Mouse (Mus musculus): ENCODE measurements around the gene 4931406C07Rik. TPM values are rescaled to one million over a fixed set of nuclear protein-coding genes. Genes with fewer than 3 reads are reported as not detected.
A peak's percentile ranks its signal among the peaks of the same experiment; 100 is the strongest.
"Not testable (repeated sequence)": the region's sequence is repeated elsewhere in the genome, so short reads cannot be mapped to it uniquely, and the experiment has no call there.

4931406C07Rik gene
- polyA plus RNA-seq (2012; rRNA removed) = 6.8 and 10.0 TPM in 2 replicates

GRCm38 (mm10) chr9:15306398-15307119, at the start of gene 4931406C07Rik:
TSS of gene 4931406C07Rik (minus strand) at chr9:15306448.
- Histone ChIP-seq H3K27me3 (ENCODE audit: control insufficient read depth, insufficient read depth, low read length) (no peaks in the 10 kb centered on the region), H3K4me1 (ENCODE audit: control insufficient read depth, insufficient read depth, insufficient read length, low read length) (peaks cover 2% of the 10 kb centered on the region; the same call in 1 of the 2 replicates), H3K4me3 (ENCODE audit: low read depth, low read length) (peak within 1 kb of the TSS; percentile 96), H3K27ac (ENCODE audit: insufficient read depth, low read depth, low read length) (peak within 1 kb of the TSS; percentile 86), H3K36me3 (ENCODE audit: control insufficient read depth, insufficient read depth, low read length) (peaks cover 24% of the 10 kb centered on the region)
- TF ChIP-seq POLR2A (IDR thresholded peaks at IDR 0.05; ENCODE audit: low read depth, low read length) = no peak
- no peak for TF ChIP-seq CTCF (IDR thresholded peaks at IDR 0.05; ENCODE audit: extremely low read depth, insufficient read length, insufficient replicate concordance, low read depth, low read length)
- WGBS = under 1% methylated on average over 35 of the region's 35 CpGs

GRCm38 (mm10) chr9:15349925-15350324, 43.7 kb upstream of the 4931406C07Rik start:
- H3K36me3 ChIP-seq (ENCODE audit: control insufficient read depth, insufficient read depth, low read length) = peaks cover 18% of the 10 kb centered on the region
- H3K27me3 ChIP-seq (ENCODE audit: control insufficient read depth, insufficient read depth, low read length) = no peaks in the 10 kb centered on the region
- WGBS = 92% methylated on average over 2 of the region's 2 CpGs
- no peaks in the 10 kb centered on the region for H3K4me1 ChIP-seq (ENCODE audit: control insufficient read depth, insufficient read depth, insufficient read length, low read length)
- no peak overlapping the region for H3K27ac ChIP-seq (ENCODE audit: insufficient read depth, low read depth, low read length)
- H3K4me3 ChIP-seq (ENCODE audit: low read depth, low read length) = no peak overlapping the region
- TF ChIP-seq POLR2A (IDR thresholded peaks at IDR 0.05; ENCODE audit: low read depth, low read length) (no peak), CTCF (IDR thresholded peaks at IDR 0.05; ENCODE audit: extremely low read depth, insufficient read length, insufficient replicate concordance, low read depth, low read length) (no peak)

- TF ChIP-seq CTCF (IDR thresholded peaks at IDR 0.05; ENCODE audit: extremely low read depth, insufficient read length, insufficient replicate concordance, low read depth, low read length) (no peak), POLR2A (IDR thresholded peaks at IDR 0.05; ENCODE audit: low read depth, low read length) (no peak)
- Histone ChIP-seq H3K36me3 (ENCODE audit: control insufficient read depth, insufficient read depth, low read length) (peaks cover 56% of the 10 kb centered on the region), H3K27me3 (ENCODE audit: control insufficient read depth, insufficient read depth, low read length) (no peaks in the 10 kb centered on the region), H3K4me3 (ENCODE audit: low read depth, low read length) (no peak overlapping the region), H3K27ac (ENCODE audit: insufficient read depth, low read depth, low read length) (no peak overlapping the region), H3K4me1 (ENCODE audit: control insufficient read depth, insufficient read depth, insufficient read length, low read length) (no peaks in the 10 kb centered on the region)
- 84% methylated on average over 4 of the region's 4 CpGs for WGBS
Observed at GRCm38 (mm10) chr9:15337776-15338175, 31.5 kb upstream of the 4931406C07Rik start.

GRCm38 (mm10) chr9:15318170-15318742, 12.0 kb upstream of the 4931406C07Rik start:
- TF ChIP-seq POLR2A (IDR thresholded peaks at IDR 0.05; ENCODE audit: low read depth, low read length) = no peak
- no peak for TF ChIP-seq CTCF (IDR thresholded peaks at IDR 0.05; ENCODE audit: extremely low read depth, insufficient read length, insufficient replicate concordance, low read depth, low read length)
- peaks cover 44% of the 10 kb centered on the region for H3K36me3 ChIP-seq (ENCODE audit: control insufficient read depth, insufficient read depth, low read length)

GRCm38 (mm10) chr9:15317223-15318169, 11.2 kb upstream of the 4931406C07Rik start:
- 47% methylated on average over 5 of the region's 5 CpGs for WGBS
- H3K36me3 ChIP-seq (ENCODE audit: control insufficient read depth, insufficient read depth, low read length) = peaks cover 43% of the 10 kb centered on the region
- TF ChIP-seq POLR2A (IDR thresholded peaks at IDR 0.05; ENCODE audit: low read depth, low read length) (no peak), CTCF (IDR thresholded peaks at IDR 0.05; ENCODE audit: extremely low read depth, insufficient read length, insufficient replicate concordance, low read depth, low read length) (no peak)

More at GRCm38 (mm10) chr9:15318170-15318742, 12.0 kb upstream of the 4931406C07Rik start:
- Histone ChIP-seq H3K4me3 (ENCODE audit: low read depth, low read length) (no peak overlapping the region), H3K4me1 (ENCODE audit: control insufficient read depth, insufficient read depth, insufficient read length, low read length) (no peaks in the 10 kb centered on the region), H3K27me3 (ENCODE audit: control insufficient read depth, insufficient read depth, low read length) (no peaks in the 10 kb centered on the region), H3K27ac (ENCODE audit: insufficient read depth, low read depth, low read length) (no peak overlapping the region)
- 63% methylated on average over 2 of the region's 2 CpGs for WGBS

GRCm38 (mm10) chr9:15316296-15316695, 10.0 kb upstream of the 4931406C07Rik start:
- H3K36me3 ChIP-seq (ENCODE audit: control insufficient read depth, insufficient read depth, low read length) = peaks cover 45% of the 10 kb centered on the region
- not testable (repeated sequence) for H3K4me1 ChIP-seq (ENCODE audit: control insufficient read depth, insufficient read depth, insufficient read length, low read length); H3K27ac ChIP-seq (ENCODE audit: insufficient read depth, low read depth, low read length); H3K4me3 ChIP-seq (ENCODE audit: low read depth, low read length); H3K27me3 ChIP-seq (ENCODE audit: control insufficient read depth, insufficient read depth, low read length)
- WGBS = 91% methylated on average over 2 of the region's 2 CpGs

More at GRCm38 (mm10) chr9:15317223-15318169, 11.2 kb upstream of the 4931406C07Rik start:
- H3K4me1 ChIP-seq (ENCODE audit: control insufficient read depth, insufficient read depth, insufficient read length, low read length) = no peaks in the 10 kb centered on the region
- H3K4me3 ChIP-seq (ENCODE audit: low read depth, low read length) = no peak overlapping the region
- H3K27ac ChIP-seq (ENCODE audit: insufficient read depth, low read depth, low read length) = no peak overlapping the region
- H3K27me3 ChIP-seq (ENCODE audit: control insufficient read depth, insufficient read depth, low read length) = no peaks in the 10 kb centered on the region
